Mouse (Mus musculus) mammary gland, adult 2 months (tissue): ENCODE results near the gene Lpcat2. TPM values are rescaled to one million over a fixed set of nuclear protein-coding genes. Genes with fewer than 3 reads are reported as not detected.

Experiments
- polyA plus RNA-seq: library from polyadenylated mRNA; depleted of rRNA; stranded (reverse); fragments of >200 nt; gene quantifications from 2 replicates; pipeline ENCODE4 v1.2.3, GENCODE M21; 2012; ENCODE audit warnings: low replicate concordance; rRNA removed

Lpcat2 gene
- polyA plus RNA-seq, result 4.1 and 4.3 TPM in 2 replicates

DNA sequence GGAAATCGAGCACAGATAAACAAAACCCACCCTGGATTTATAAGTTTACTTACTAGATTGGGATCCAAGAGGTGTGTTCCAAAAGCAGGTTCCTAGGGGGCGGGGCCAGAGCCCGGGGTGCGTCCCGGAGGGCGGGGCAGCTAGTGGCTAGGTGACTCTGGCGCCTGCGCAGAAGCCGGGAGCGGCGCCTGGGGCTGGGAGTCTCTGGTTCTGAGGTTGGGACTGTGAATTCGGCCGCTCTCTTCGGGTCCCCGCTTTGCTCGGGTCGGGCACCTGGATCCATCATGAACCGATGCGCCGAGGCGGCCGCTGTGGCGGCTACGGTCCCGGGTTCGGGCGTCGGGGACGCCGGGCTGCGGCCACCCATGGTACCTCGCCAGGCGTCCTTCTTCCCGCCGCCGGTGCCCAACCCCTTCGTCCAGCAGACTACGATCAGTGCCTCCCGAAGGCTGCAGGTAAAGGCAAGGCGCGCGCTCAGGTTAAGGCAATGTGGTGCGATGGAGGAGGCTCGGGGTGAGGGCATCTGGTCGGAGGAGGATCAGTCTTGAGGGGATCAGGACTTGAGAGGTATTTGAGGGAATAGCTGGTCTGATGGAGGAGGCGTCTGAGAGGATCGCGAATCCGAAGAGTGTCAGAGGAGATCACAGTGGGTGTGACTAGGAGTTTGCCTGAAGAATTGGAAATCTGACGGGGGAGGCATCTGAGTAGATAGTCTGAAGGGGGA lies at the start of gene Lpcat2:
TSS of gene Lpcat2 (plus strand) at position 169 of the 724 bp plus-strand sequence.

DNA sequence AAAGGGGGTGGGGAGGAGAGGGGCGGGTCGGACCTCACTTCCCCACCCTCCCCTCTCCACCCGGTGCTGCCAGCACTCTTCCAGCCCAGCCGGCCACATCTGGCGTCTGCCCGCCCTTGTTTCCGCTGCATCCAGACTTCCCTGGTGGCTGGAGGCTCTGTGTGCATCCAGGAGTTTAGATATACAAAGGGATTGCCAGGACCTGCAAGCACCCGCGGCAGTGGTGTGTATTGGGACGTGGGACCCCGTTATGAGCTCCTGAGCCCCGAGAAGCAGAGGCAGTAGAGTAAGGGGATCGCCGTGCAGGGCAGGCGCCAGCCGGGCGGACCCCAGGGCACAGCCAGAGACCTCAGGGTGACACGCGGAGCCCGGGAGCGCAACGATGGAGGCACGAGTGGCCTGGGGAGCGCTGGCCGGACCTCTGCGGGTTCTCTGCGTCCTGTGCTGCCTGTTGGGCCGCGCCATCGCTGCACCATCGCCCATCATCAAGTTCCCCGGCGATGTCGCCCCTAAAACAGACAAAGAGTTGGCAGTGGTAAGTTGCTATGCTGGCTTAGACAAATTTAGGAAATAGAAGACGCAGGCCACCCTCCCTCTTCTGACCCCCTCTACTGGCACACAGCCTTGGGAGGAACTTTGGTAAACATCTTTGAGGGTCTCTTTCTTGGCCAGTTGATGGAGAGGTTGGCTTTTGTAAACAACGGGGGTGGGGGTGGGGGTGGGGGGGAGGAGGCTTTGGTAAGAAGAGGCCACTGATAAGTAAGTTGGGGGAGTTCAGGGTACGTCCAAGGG lies 27.7 kb upstream of the Lpcat2 start, which contains the start of gene Mmp2:
TSS of gene Mmp2 (plus strand) at position 49 of the 792 bp plus-strand sequence.

DNA sequence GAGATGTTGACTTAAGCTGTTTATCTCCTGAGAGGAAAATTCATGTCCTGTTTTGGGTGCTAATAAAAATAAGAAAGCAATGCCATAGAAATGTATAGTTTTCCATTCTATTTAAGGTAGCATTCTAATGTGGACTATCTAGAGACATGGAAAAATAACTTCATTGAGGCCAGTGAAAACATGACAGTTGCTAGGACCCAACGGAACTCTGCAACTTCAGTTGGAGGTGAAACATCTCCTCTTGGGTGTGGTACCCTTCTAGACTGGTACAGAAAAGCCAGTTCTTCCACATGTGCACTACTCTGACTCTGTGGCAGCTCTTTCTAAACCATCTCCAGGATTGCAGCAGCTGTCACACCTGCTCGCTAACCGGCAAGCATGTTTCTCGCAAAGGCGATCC lies 46.0 kb downstream of the Lpcat2 start, which contains the start of gene Capns2:
TSS of gene Capns2 (plus strand) at position 301 of the 400 bp plus-strand sequence.

DNA sequence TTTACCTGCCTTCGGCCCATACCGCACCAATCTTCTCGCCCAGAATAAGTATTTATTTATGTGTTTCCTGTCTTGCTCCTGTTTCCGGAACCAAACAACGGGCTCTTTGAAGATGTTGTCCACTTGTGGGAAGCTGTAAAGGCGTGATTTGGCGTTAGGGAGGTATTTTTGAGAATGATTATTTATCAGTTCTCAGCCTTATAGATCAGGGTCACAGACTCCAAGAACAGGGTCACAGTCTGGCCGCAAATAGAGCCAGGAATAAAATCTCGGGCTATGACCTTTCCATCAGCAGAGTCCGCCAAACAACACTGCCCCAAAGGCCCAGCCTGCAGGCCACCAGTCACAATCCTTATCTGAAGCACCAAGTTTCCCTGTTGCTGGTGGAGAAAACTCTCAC lies 104.6 kb downstream of the Lpcat2 start, which contains the start of gene Slc6a2:
TSS of gene Slc6a2 (plus strand) at position 301 of the 400 bp plus-strand sequence.

Other genes with a start within 250 kb of the Lpcat2 start
- 0.07 TPM in 1 of 2 replicates, not detected in the other for gene Irx6, start 181.1 kb upstream of the Lpcat2 start, polyA plus RNA-seq
- gene Mmp2, start 28.0 kb upstream of the Lpcat2 start, polyA plus RNA-seq, result 485 and 511 TPM in 2 replicates
- 2.9 TPM in 1 of 2 replicates, not detected in the other for gene Capns2, start 46.1 kb downstream of the Lpcat2 start, polyA plus RNA-seq
- gene Slc6a2, start 104.7 kb downstream of the Lpcat2 start, polyA plus RNA-seq, result 0.10 and 0.40 TPM in 2 replicates
- gene Ces1a, start 192.9 kb downstream of the Lpcat2 start, polyA plus RNA-seq, result 0.50 TPM in 1 of 2 replicates, not detected in the other
- gene Ces1b, start 224.7 kb downstream of the Lpcat2 start, polyA plus RNA-seq, result not detected in 2 replicates